Mouse (Mus musculus): Measurements from ENCODE around the gene Mep1a. TPM values are rescaled to one million over a fixed set of nuclear protein-coding genes. Genes with fewer than 3 reads are reported as not detected.

Gene Mep1a
- polyA plus RNA-seq, 1 experiment from 2014 or later, result 126 TPM

DNA sequence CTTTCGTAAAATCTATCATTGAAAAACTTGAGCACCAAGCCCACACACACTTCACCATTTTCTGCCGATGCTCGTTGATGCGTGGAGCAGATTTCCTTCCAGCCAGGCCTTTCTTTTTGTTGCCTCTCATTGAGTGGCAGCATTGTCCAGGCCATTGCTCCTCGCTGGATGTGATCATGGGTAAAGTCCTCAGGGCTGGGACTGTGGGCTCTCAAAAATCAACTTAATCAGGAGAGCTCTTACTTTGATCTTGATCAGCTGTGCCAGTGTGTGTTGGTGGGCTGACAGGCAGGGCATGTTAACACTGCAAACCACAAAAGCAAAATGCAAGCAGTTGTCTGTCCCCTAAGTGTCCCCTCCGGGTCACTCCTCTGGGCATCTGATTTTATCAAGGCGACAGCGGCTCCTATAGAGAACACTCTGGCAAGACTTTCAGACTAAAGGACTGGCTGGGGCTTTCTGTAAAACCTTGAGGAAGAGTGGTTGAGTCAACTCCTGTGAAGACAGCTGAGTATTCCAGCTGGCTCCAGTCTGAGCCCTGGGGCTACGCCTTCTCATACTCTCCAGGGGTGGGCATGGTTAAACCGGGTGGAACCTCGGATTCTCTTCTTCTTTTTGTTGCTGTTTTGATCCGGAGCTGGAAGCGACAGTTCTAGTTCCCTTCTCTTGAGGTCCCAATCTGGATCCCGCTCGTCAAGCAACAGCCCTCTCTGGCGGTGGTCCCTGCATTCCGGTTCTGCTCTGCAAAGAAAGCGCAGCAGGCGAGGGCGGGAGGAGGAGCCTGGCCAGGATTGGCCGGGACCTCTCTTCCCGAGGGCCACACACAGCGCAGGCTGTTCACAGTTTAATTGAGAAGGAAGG, 32.0 kb upstream of the Mep1a start:
- Histone ChIP-seq H3K36me3 (ENCODE audit: insufficient read depth, low read length) (no peaks in the 10 kb centered on the region), H3K9ac (ENCODE audit: low read depth, low read length) (peak overlapping the region; percentile 43; the same call in 1 of the 2 replicates), H3K27ac (peak overlapping the region; percentile 80), H3K4me1 (replicated peaks; ENCODE audit: insufficient read depth, low read length) (0 out of 2 replicates have a peak, but pooled peaks cover 5% of the 10 kb centered on the region), H3K27me3 (ENCODE audit: insufficient read depth, low read length) (no peaks in the 10 kb centered on the region), H3K4me3 (replicated peaks; ENCODE audit: low read depth, low read length) (peak overlapping the region; percentile 21), H3K9me3 (replicated peaks; ENCODE audit: low read length) (no peaks in the 10 kb centered on the region), H3K4me2 (ENCODE audit: low read length) (peak overlapping the region; percentile 52)
- TF ChIP-seq CTCF (IDR thresholded peaks at IDR 0.05; ENCODE audit: low read depth), result peak; percentile 60
- 15% methylated on average over 23 of the region's 23 CpGs for WGBS
- ATAC-seq (replicated peaks; ENCODE audit: low FRiP score, low read depth) (peak; percentile 92), DNase-seq (ENCODE audit: low spot score) (peak; percentile 94)

DNA sequence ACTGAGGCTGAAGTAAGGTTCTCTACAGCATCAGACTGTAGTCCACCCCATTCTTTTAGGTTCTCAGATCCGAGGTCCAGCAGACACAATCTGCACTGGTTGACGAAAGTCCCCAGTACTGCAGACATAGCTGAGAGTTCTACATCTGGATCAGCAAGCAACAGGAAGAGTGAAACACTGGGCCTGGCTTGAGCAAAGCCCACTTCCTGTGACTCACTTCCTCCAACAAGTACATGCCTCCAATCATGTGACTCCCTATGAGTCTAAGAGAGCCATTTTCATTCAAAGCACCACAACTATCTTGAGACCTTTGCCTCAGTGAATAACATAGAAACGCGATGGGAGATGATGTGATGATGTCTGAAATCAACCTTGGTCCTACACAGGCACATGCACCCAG, 28.6 kb upstream of the Mep1a start:
- no peak for ATAC-seq (replicated peaks; ENCODE audit: low FRiP score, low read depth)
- no peak overlapping the region for H3K9ac ChIP-seq (ENCODE audit: low read depth, low read length)

DNA sequence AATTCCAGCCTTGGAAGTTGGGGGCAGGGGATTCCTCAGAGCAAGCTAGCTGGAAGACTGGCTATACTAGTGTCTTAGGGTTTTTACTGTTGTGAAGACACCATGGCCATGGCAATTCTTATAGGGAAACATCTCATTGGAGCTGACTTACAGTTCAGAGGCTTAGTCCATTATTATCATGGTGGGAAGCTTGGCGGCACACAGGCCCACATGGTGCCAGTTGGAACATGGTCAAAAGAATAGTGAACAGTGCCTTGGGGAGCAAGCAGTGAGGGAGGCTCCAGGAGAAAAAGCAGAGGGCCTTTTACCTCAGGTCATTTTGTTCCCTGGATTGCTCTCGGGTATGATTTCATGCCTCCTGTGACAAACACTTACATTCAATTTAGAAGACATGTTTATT, 27.9 kb upstream of the Mep1a start:
- ATAC-seq (replicated peaks; ENCODE audit: low FRiP score, low read depth), result no peak
- no peak overlapping the region for H3K4me2 ChIP-seq (ENCODE audit: low read length)
- 89% methylated on average over 2 of the region's 2 CpGs for WGBS

More for the DNA sequence above, 28.6 kb upstream of the Mep1a start:
- no peak overlapping the region for H3K4me3 ChIP-seq (replicated peaks; ENCODE audit: low read depth, low read length)
- 92% methylated on average over 4 of the region's 4 CpGs for WGBS
- H3K27ac ChIP-seq, result no peak overlapping the region
- no peaks in the 10 kb centered on the region for H3K27me3 ChIP-seq (ENCODE audit: insufficient read depth, low read length)
- H3K36me3 ChIP-seq (ENCODE audit: insufficient read depth, low read length), result no peaks in the 10 kb centered on the region
- TF ChIP-seq CTCF (IDR thresholded peaks at IDR 0.05; ENCODE audit: low read depth), result no peak
- DNase-seq (ENCODE audit: low spot score), result no peak
- no peak overlapping the region for H3K4me2 ChIP-seq (ENCODE audit: low read length)
- 0 out of 2 replicates have a peak, but pooled peaks cover 5% of the 10 kb centered on the region for H3K4me1 ChIP-seq (replicated peaks; ENCODE audit: insufficient read depth, low read length)
- no peaks in the 10 kb centered on the region for H3K9me3 ChIP-seq (replicated peaks; ENCODE audit: low read length)

DNA sequence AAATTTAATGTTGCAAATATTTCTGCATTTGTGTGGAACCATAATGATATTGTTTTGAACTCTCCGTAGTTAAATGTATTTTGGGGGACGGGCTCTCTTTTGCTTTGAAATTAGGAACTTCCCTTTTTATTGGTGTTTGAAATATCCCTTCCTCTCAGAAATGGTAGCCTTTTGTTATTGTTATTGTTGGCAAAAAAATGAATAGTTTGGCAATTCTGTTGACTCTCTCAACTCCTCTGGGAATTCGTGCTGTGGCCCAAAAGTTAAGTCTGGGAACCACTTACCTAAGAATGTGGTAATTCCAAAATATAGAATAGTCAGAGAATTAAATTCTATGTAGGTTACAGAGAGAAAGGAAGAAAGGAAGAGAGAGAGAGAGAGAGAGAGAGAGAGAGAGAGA, 17.6 kb upstream of the Mep1a start:
- DNase-seq (ENCODE audit: low spot score) (peak; percentile 67), ATAC-seq (replicated peaks; ENCODE audit: low FRiP score, low read depth) (no peak)
- Histone ChIP-seq H3K27ac (no peak overlapping the region), H3K36me3 (ENCODE audit: insufficient read depth, low read length) (no peaks in the 10 kb centered on the region), H3K9ac (ENCODE audit: low read depth, low read length) (no peak overlapping the region), H3K9me3 (replicated peaks; ENCODE audit: low read length) (no peaks in the 10 kb centered on the region), H3K27me3 (ENCODE audit: insufficient read depth, low read length) (no peaks in the 10 kb centered on the region), H3K4me2 (ENCODE audit: low read length) (no peak overlapping the region), H3K4me1 (replicated peaks; ENCODE audit: insufficient read depth, low read length) (no peaks in the 10 kb centered on the region), H3K4me3 (replicated peaks; ENCODE audit: low read depth, low read length) (no peak overlapping the region)
- 74% methylated on average over 3 of the region's 3 CpGs for WGBS
- TF ChIP-seq CTCF (IDR thresholded peaks at IDR 0.05; ENCODE audit: low read depth), result no peak

More for the DNA sequence above, 27.9 kb upstream of the Mep1a start:
- Histone ChIP-seq H3K4me3 (replicated peaks; ENCODE audit: low read depth, low read length) (no peak overlapping the region), H3K9ac (ENCODE audit: low read depth, low read length) (no peak overlapping the region), H3K4me1 (replicated peaks; ENCODE audit: insufficient read depth, low read length) (0 out of 2 replicates have a peak, but pooled peaks cover 5% of the 10 kb centered on the region), H3K27ac (no peak overlapping the region), H3K36me3 (ENCODE audit: insufficient read depth, low read length) (no peaks in the 10 kb centered on the region), H3K9me3 (replicated peaks; ENCODE audit: low read length) (no peaks in the 10 kb centered on the region), H3K27me3 (ENCODE audit: insufficient read depth, low read length) (no peaks in the 10 kb centered on the region)
- no peak for TF ChIP-seq CTCF (IDR thresholded peaks at IDR 0.05; ENCODE audit: low read depth)
- DNase-seq (ENCODE audit: low spot score), result no peak

DNA sequence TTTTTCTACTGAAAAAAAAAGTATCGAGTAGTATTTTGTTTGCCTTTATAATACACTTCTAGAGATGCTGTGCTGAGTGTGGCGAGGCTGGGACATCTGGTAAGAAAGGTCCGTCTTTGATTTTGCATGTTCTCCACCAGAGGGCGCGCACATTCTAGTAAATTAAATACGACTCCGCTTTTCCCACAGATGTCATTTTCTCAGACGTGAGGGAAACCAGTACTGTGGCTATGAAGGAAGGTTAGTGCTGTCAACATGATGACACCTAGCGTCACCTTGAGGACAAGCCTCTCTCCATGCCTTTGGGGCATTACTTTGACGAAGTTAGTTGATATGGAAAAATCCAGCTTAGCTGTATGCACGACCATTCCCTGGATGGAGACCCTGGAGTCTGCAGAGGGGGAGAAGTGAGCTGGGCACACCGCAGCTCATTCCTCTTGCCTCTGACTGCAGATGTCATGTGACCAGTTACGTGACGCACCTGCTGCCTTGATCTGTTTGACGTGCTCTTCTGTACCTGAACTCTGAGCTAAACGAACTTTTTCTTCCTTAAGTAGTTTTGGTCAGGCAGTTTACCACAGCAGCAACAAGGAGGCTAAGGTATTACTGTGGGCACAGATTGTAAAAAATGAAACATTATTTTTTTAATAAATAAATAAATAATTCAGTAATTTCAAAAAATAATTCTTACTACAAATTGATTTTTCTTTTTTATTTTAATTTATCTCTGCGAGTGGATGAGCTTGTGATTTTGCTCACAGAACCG, 16.2 kb upstream of the Mep1a start:
- Histone ChIP-seq H3K9ac (ENCODE audit: low read depth, low read length) (no peak overlapping the region), H3K4me2 (ENCODE audit: low read length) (no peak overlapping the region), H3K4me3 (replicated peaks; ENCODE audit: low read depth, low read length) (no peak overlapping the region), H3K36me3 (ENCODE audit: insufficient read depth, low read length) (no peaks in the 10 kb centered on the region), H3K27me3 (ENCODE audit: insufficient read depth, low read length) (no peaks in the 10 kb centered on the region), H3K9me3 (replicated peaks; ENCODE audit: low read length) (no peaks in the 10 kb centered on the region), H3K27ac (no peak overlapping the region), H3K4me1 (replicated peaks; ENCODE audit: insufficient read depth, low read length) (no peaks in the 10 kb centered on the region)
- TF ChIP-seq CTCF (IDR thresholded peaks at IDR 0.05; ENCODE audit: low read depth), result peak; percentile 90
- 24% methylated on average over 18 of the region's 18 CpGs for WGBS
- ATAC-seq (replicated peaks; ENCODE audit: low FRiP score, low read depth) (peak; percentile 71), DNase-seq (ENCODE audit: low spot score) (peak; percentile 96)

DNA sequence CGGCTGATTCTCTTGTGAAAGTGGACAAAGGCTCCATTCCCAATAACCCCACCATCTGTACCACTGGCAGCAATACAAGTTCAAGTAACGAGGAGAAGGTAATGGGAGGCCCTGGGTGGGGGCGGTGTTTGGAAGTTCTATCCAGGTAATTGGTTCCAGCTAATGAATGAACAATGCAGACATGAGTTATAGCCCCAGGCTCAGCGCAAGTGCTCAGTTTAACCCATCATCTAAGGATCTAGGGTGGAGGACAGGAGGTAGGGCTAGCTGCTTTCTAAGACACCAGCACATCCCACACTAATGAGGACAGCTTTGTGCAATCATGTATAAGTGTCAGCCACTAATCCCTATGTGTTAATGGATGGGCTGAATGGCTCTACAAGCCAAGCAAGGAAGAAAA, 8.2 kb upstream of the Mep1a start:
- TF ChIP-seq CTCF (IDR thresholded peaks at IDR 0.05; ENCODE audit: low read depth), result no peak
- Histone ChIP-seq H3K9ac (ENCODE audit: low read depth, low read length) (no peak overlapping the region), H3K27ac (no peak overlapping the region), H3K36me3 (ENCODE audit: insufficient read depth, low read length) (no peaks in the 10 kb centered on the region), H3K4me2 (ENCODE audit: low read length) (no peak overlapping the region), H3K4me3 (replicated peaks; ENCODE audit: low read depth, low read length) (no peak overlapping the region), H3K4me1 (replicated peaks; ENCODE audit: insufficient read depth, low read length) (no peaks in the 10 kb centered on the region), H3K27me3 (ENCODE audit: insufficient read depth, low read length) (no peaks in the 10 kb centered on the region), H3K9me3 (replicated peaks; ENCODE audit: low read length) (no peaks in the 10 kb centered on the region)
- WGBS, result 41% methylated on average over 4 of the region's 4 CpGs
- DNase-seq (ENCODE audit: low spot score), result no peak
- no peak for ATAC-seq (replicated peaks; ENCODE audit: low FRiP score, low read depth)

Measured in kidney, postnatal 0 days (tissue).